Mouse (Mus musculus) megakaryocyte, embryonic 14.5 days (primary cell): ENCODE measurements at regions not wholly inside any gene's neighbourhood (a gene's known extent, or its start where the extent isn't known, plus 50 kb on each side); places are given as distances from the start of the nearest gene placed in this dataset.

Source experiments
- FLI1 ChIP-seq: IDR thresholded peaks from 2 replicates; pipeline ENCODE4 v1.6.1; 2012; ENCODE audit warnings: low read length, inconsistent platforms, mixed read lengths
- GATA1 ChIP-seq: IDR thresholded peaks from 3 replicates; pipeline ENCODE4 v1.6.1; 2012; ENCODE audit warnings: mixed read lengths, low read length, inconsistent platforms, borderline replicate concordance

DNA sequence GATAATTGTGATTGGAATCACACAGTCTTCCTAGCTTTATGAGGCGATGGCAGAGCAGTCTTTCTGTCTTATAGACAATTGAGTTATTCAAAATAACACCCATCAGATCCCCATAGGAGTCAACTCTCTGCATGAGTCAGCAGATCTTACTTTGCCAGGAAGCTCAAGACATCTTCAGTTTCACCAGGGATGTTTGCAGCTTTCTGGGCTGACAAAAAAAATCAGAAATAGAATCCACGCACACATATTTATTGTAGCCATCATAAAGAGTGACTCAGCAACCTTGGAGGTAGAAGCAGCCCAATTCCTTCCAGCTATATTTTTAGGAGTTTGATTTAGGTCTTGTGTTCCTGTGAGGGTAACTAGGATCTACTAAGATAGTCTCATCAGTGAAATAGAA, 122.8 kb upstream of the Ctso start:
- TF ChIP-seq FLI1, result no peak
- TF ChIP-seq GATA1, result no peak
